Mouse (Mus musculus) megakaryocyte, embryonic 14.5 days (primary cell): ENCODE data around the gene Lrrn4. TPM values are rescaled to one million over a fixed set of nuclear protein-coding genes. Genes with fewer than 3 reads are reported as not detected.

Experiments
- H3K27me3 ChIP-seq: replicated peaks from 2 replicates; pipeline ENCODE3; 2012; ENCODE audit warnings: inconsistent platforms
- H3K36me3 ChIP-seq: replicated peaks from 2 replicates; pipeline ENCODE3; 2012; ENCODE audit warnings: low read length, inconsistent platforms, mixed read lengths
- H3K4me1 ChIP-seq: 2 replicates; pipeline ENCODE4 v1.6.1; 2012; ENCODE audit warnings: inconsistent platforms
- H3K4me3 ChIP-seq: replicated peaks from 2 replicates; pipeline ENCODE3; 2012; ENCODE audit warnings: moderate library complexity, mild to moderate bottlenecking, inconsistent platforms
- H3K9me3 ChIP-seq: 2 replicates; pipeline ENCODE4 v1.6.1; 2012; ENCODE audit warnings: inconsistent platforms
- FLI1 ChIP-seq: IDR thresholded peaks from 2 replicates; pipeline ENCODE4 v1.6.1; 2012; ENCODE audit warnings: low read length, inconsistent platforms, mixed read lengths
- GATA1 ChIP-seq: IDR thresholded peaks from 3 replicates; pipeline ENCODE4 v1.6.1; 2012; ENCODE audit warnings: mixed read lengths, low read length, inconsistent platforms, borderline replicate concordance
- polyA plus RNA-seq: library from polyadenylated mRNA; stranded (reverse); fragments of >175 nt; gene quantifications from 2 replicates; pipeline ENCODE4 v1.2.3, GENCODE M21; 2012; ENCODE audit warnings: low replicate concordance; ENCODE audit not compliant: insufficient read depth

Lrrn4 gene
- polyA plus RNA-seq, 1 experiment: 0.07 TPM

DNA sequence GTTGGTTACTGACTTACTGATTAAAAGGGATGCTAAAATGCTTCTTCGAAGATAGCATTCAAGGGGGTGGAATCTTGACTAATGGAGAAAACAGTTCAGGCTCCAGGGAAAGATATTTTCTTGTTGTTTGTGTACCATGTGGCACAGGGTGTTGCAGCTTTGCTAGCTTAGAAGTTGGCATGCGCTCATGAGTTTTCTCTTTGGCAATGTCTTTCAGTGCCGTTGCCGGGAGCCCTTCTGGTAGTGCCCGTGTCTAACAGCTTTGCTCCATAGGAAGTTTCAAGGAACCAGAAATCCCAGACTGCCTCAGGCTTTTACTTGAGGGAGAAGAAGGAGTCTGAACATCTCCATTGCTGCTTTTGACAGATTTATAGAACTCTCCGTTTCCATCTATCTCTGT lies 31.6 kb downstream of the Lrrn4 start:
- Histone ChIP-seq H3K4me3 (no peak overlapping the region), H3K27me3 (no peaks in the 10 kb centered on the region), H3K4me1 (peaks cover 45% of the 10 kb centered on the region), H3K9me3 (no peaks in the 10 kb centered on the region), H3K36me3 (peaks cover 49% of the 10 kb centered on the region)
- TF ChIP-seq GATA1 (no peak), FLI1 (no peak)

DNA sequence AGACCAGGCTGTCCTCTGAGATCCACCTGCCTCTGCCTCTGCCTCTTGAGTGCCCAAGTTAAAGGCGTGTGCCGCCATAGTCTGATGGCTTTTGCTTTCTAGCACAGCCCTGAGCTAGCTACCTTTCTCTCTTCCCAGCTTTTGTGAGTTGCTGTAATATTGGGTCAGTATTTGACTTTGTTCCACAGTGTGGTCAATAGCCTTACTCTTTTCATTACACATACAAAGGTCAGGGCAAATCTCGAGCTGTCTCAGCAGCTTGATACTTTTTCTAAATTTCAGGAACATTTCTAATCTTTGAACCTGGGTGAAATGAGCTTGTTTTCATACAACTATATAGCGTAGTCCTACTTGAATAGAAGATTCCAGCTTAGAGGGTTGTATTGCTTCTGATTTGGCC lies 32.3 kb downstream of the Lrrn4 start:
- peaks cover 42% of the 10 kb centered on the region for H3K36me3 ChIP-seq
- H3K4me3 ChIP-seq: peak overlapping the region; percentile 99
- no peaks in the 10 kb centered on the region for H3K9me3 ChIP-seq
- peaks cover 45% of the 10 kb centered on the region for H3K4me1 ChIP-seq
- H3K27me3 ChIP-seq: no peaks in the 10 kb centered on the region
- no peak for TF ChIP-seq FLI1
- no peak for TF ChIP-seq GATA1

DNA sequence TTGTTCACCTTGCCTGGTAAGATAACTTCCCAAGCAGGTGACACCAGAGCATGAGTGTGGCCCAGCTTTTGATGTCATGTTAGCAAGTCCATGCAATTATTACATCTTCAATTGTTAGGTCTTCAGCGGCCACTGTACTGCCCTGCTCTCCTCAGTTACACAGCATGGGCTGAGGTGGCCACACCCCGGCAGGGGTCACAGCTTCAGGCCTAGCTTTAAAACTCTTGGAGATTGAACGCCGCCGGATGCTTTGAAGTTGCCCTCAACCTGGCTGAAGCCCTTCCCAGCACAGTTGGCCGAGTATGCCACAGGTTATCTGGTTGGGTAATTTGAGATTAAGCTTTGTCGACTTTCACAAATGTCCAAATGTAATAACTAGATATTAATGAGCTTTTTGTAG lies 33.1 kb downstream of the Lrrn4 start:
- peaks cover 40% of the 10 kb centered on the region for H3K36me3 ChIP-seq
- H3K4me1 ChIP-seq: peaks cover 43% of the 10 kb centered on the region
- no peak for TF ChIP-seq GATA1
- no peak for TF ChIP-seq FLI1
- H3K9me3 ChIP-seq: no peaks in the 10 kb centered on the region
- peak overlapping the region; percentile 99 for H3K4me3 ChIP-seq
- no peaks in the 10 kb centered on the region for H3K27me3 ChIP-seq

DNA sequence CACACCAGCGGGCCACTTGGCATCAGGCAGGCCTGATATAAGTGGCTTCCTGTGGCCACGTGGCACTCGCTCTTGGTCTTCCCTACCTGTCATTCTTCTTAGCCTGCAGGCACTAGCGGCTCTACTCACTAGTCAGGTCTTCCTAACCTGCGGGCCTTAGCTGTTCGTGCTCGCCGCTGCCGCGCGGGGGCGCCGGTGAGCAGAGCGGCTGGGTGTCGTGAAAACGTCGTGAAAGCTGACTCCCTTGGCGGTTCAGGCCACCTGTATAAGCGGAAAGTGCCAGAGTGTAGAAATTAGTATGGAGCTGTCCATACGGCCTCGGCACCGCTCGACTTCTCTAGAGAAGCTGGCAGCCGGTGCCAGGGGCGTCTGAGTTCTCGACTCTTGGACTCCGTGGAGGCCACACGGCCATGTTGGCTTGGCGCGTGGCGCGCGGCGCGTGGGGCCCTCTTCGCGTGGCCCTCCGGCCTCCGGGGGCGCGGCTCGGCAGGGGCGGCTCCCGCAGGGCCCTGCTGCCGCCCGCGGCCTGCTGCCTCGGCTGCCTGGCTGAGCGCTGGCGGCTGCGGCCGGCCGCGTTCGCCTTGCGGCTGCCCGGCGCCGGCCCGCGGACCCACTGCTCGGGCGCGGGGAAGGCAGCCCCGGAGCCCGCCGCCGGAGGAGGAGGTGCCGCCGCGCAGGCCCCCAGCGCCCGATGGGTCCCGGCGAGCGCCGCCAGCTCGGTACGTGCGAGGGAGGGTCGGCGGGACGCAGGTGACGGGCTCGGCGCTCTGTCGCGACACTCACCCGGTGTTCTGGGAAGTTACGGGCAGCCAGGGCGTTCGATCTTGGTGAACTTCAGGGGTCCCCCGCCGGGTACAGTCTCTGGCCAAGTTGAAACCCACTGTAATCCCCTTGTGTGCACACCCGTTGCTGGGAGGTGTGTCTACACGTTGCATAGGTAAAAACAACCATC lies 34.0 kb downstream of the Lrrn4 start, which contains the start of gene Crls1:
Gene Crls1, plus strand, starts transcription at position 260 of the 952 bp plus-strand sequence.
- Histone ChIP-seq H3K4me3 (peak within 1 kb of the TSS; percentile 99), H3K27me3 (no peaks in the 10 kb centered on the region), H3K36me3 (peaks cover 36% of the 10 kb centered on the region), H3K4me1 (peaks cover 34% of the 10 kb centered on the region), H3K9me3 (no peaks in the 10 kb centered on the region)
- no peak for TF ChIP-seq FLI1
- no peak for TF ChIP-seq GATA1

DNA sequence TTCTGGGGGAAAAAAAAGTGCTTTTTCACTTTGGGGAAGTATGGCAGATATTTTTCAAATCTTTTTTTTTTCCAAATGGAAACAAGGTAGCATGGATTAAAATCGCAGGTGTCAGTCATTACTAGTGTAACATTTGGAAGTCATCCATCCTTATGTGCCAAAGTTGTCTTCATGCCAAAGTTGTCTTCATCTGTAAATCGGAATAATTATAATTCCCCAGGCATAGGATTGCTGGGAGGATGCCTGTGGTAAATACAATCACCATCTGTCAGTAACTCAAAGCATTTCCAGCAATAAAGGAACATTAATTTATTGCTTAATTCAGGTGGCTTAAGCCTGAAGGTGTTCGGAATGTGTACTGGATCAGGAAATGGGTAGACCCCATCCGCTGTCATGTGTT lies 39.6 kb downstream of the Lrrn4 start:
- peaks cover under 1% of the 10 kb centered on the region for H3K4me1 ChIP-seq
- H3K27me3 ChIP-seq: no peaks in the 10 kb centered on the region
- no peak overlapping the region for H3K4me3 ChIP-seq
- TF ChIP-seq GATA1 (no peak), FLI1 (no peak)
- no peaks in the 10 kb centered on the region for H3K9me3 ChIP-seq
- H3K36me3 ChIP-seq: peaks cover 56% of the 10 kb centered on the region

Other genes starting within 250 kb of the Lrrn4 start
- gene Shld1, start 194.0 kb downstream of the Lrrn4 start, polyA plus RNA-seq: not detected in 2 replicates
- gene Chgb, start 99.6 kb downstream of the Lrrn4 start, polyA plus RNA-seq: 0.06 TPM in 1 of 2 replicates, not detected in the other
- gene Trmt6, start 64.8 kb downstream of the Lrrn4 start, polyA plus RNA-seq: 2.6 and 3.4 TPM in 2 replicates
- gene Mcm8, start 64.8 kb downstream of the Lrrn4 start, polyA plus RNA-seq: 1.6 and 3.6 TPM in 2 replicates
- 38.6 and 39.3 TPM in 2 replicates for gene Crls1, start 34.2 kb downstream of the Lrrn4 start, polyA plus RNA-seq
- not detected in 2 replicates for gene Fermt1, start 65.0 kb upstream of the Lrrn4 start, polyA plus RNA-seq